Mouse (Mus musculus) B cell, adult 2 months (primary cell): Measurements from ENCODE around the gene Vps45.

Source experiments
- DNase-seq, 2 experiments: peaks; one replicate each; pipeline ENCODE4 v3.0.0; 2022

Gene Vps45

GRCm38 (mm10) chr3:96033046-96033445, 25.2 kb downstream of the Vps45 start:
- no peak for DNase-seq

DNA sequence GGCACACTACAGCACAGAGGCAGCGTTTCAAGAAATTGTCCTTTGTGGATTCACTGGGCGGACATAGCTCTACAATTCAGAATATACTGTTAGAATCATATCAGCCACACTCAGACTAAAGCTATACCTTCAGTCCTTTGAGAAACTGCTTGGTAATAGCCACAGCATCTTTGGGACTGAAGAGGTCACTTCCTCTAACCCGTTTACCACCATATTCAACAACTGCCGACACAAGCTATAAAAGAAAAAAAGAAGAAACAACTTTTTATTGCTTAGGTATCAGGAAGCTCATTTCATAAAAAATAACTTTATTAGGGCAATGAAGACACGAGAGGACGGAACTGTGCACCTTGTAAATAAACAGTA, 25.6 kb downstream of the Vps45 start:
- DNase-seq, result no peak

GRCm38 (mm10) chr3:96031991-96032651, 26.1 kb downstream of the Vps45 start:
- DNase-seq, result peak; percentile 46 to 50

- no peak for DNase-seq
These were observed 28.5 kb downstream of the Vps45 start for GRCm38 (mm10) chr3:96029766-96030165.

GRCm38 (mm10) chr3:96029336-96029735, 28.9 kb downstream of the Vps45 start:
- DNase-seq, result no peak

- no peak for DNase-seq
These were observed 30.4 kb downstream of the Vps45 start for GRCm38 (mm10) chr3:96027875-96028274.

DNA sequence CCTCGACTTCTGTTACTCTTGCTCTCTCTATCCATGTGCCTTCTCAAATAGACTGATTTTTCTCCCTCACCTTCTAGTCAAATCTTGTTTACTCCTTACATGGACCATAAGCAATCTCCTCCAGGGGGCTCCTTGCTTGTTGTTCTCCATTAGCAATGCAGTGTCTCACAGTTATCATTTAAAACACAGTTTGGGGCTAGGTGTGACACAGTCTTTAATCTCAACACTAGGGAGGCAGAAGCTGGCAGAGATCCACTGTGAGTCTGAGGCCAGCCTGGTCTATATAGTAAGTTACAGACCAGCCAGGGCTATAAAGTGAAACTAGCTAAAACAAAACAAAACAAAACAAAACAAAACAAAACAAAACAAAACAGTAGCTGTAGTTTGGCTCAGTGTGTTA, 31.1 kb downstream of the Vps45 start:
- DNase-seq, result no peak

- DNase-seq, result no peak
These were observed 36.7 kb downstream of the Vps45 start for GRCm38 (mm10) chr3:96021421-96022128.

DNA sequence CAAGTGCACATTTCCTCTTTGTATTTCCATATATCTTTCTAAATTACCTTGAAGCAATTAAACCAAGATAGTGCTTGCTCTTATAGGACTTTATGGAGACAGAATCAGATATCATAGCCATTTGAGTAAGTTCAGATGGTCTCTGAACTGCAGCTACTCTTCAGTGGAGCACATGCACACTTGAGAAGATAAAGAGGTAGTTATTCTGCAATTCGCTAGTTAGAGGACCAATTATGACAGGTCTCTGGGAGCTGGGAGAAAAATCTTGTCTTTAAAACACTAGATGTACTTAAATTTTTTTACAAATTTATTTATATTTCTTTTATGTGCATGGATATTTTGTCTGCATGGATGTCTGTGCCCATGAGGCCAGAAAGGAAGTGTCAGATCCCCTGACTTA, 37.5 kb downstream of the Vps45 start:
- no peak for DNase-seq

DNA sequence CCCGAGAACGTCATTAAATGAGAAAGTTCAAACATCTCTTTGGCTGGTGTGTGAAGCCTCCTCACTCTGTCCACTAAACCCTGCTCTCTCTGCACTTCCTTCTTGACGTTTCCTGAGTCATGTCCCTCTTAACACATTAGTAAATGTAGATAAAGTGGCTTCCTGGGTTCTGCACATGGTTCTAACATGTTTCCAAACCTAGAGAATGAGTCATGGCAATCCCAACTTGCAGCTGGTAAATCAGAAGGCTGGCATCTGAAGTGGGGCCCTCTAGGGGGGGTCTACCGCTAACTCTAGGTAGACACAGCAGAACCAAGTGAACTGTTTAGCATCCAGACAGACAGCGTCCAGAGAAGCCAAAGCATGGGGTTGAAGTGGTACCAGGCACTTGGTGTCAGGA, 40.8 kb downstream of the Vps45 start:
- DNase-seq, result no peak

DNA sequence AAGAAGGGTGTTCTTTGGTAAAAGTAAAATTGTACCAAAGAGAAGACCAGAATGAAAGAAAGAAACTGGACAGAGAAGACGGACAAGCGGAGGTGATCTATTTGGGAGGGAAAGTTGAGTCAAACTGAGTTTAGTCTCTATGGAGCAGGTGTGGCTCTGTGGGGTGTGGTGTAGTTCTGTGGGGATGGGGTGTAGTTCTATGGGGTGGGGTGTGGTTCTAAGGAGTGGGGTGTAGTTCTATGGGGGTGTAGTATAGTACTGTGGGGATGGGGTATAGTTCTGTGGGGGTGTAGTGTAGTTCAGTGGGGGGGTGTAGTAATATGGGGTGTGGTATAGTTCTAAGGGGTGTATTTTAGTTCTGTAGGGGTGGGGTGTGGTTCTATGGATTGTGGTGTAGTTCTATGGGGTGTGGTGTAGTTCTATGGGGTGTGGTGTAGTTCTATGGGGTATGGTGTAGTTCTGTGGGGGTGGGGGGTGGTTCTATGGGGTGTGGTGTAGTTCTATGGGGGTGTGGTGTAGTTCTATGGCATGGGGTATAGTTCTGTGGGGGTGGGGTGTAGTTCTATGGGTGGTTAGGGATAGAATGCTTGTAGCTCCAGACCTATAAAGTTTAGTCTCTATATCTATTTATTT, 41.9 kb downstream of the Vps45 start:
- no peak for DNase-seq

- no peak for DNase-seq
These were observed 42.6 kb downstream of the Vps45 start for GRCm38 (mm10) chr3:96015681-96016080.

GRCm38 (mm10) chr3:96012805-96013204, 45.5 kb downstream of the Vps45 start:
- DNase-seq, result no peak

- DNase-seq, result no peak
These were observed 49.8 kb downstream of the Vps45 start for GRCm38 (mm10) chr3:96008463-96008862.

GRCm38 (mm10) chr3:96001560-96001959, 56.7 kb downstream of the Vps45 start:
- DNase-seq, result no peak

GRCm38 (mm10) chr3:96000921-96001501, 57.3 kb downstream of the Vps45 start:
- no peak for DNase-seq

- DNase-seq, result no peak
These were observed 58.1 kb downstream of the Vps45 start for GRCm38 (mm10) chr3:96000080-96000632.

GRCm38 (mm10) chr3:95999308-96000079, 58.8 kb downstream of the Vps45 start:
- DNase-seq, result no peak

DNA sequence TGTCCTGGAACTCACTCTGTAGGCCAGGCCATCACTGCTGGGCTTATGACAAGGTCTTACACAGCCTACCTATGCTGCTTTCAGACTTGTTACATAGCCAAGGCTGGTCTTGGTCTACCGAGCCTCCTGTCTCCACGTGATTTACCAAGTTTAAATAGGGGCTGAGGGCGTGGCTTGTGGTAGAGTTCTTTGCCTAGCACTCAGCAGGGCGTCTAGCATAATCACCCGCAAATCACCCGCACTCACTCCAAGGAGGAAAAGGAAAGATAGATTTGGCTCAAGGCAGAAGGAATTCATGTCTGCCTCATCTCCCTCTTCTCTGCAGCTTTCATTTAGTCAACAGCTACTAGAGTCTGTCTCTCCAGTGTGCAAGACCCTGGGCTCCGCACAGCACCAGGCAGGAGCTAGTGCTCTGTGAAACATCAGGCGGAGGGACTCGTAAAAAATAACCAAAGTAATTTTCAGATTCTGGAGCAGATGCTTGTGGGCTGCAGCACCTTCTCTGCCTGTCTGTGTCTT, 61.0 kb downstream of the Vps45 start:
- peak; percentile 78 to 83 for DNase-seq

- DNase-seq, result peak in 1 of 2 experiments; percentile 20
These were observed 61.7 kb downstream of the Vps45 start for GRCm38 (mm10) chr3:95996451-95997073.

DNA sequence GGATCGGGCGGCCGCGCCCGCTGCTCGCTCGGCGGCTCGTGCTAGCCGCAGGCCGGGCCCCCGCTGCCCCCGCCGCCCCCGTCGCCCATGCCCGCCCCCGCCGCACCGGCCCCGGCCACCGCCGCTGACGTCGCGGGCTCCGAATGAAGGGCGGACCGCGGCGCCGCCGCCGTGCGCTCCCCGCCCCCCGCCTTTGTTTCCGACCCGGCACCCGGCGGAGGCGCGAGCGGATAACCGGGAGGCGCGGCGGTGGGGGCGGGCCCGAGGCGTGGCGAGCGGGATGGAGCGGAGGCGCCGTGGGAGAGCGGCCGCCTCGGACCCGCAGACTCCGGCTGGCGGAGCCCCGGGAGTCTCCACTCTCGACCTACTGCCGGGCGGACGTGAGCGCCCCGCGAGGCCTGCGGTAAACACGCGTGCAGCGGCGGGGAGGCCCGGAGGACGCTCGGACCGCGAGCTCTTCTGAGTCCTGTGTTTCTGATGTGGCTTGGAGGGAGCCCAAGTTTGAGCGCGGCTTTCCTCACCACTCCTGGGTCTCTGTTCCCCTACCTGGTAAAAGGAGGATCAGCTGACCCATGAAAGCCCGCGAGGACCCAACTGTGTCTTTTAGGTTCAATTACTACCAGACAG, 62.4 kb downstream of the Vps45 start, which contains the start of gene Plekho1:
TSS of gene Plekho1 (minus strand) at position 200 of the 627 bp plus-strand sequence.
- peak; percentile 67 to 70 for DNase-seq
